Comparison of ENCODE assay signal across 19 mouse cellular contexts in the genomic region with DNA sequence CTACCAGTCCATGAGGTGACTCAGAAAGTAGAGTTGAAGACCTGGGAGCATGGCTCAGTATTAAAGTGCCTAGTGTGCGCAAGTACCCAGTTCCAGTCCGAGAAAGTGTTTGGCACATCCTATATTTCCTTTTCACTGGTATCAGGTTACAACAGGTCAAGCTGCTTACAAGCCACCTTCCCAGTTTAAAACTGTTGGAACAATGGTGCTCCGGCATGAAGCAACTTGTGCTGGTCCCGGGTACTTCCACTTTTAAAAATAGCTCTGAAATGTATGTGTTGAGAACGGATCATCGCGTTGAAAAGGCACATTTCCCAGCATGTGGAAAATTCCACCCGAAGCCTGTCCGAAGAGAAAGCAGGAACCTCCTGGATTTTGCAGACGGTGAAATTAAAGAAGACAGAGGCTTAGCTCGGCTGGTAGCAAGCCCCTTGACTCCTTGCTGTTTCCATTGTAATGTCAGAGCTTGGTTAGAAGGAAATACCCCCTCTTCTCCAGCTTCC. TPM values are rescaled to one million over a fixed set of nuclear protein-coding genes. Genes with fewer than 3 reads are reported as not detected.
DNase-seq lines count a peak whose midpoint lies in the region; ATAC-seq and TF ChIP-seq lines count a peak whose summit lies in the region.
"Had no signal": no experiment of that assay in that cellular context is flagged by ENCODE, and none has a peak within 500 bp of the region (broad histone marks: within the 10 kb centered on the region; RNA-seq: fewer than 3 reads in every experiment).

No protein-coding gene starts in this region.

- peak; percentile 60 for DNase-seq in heart, embryonic 10.5 days (ENCODE audit: low spot score)
- DNase-seq in heart, postnatal 4 days, result no peak
- DNase-seq in kidney, postnatal 14 days, result no peak
- DNase-seq in adrenal gland, adult (ENCODE audit: inconsistent age in 2 of 2, low spot score in 1 of 2), result no peak
- DNase-seq in urinary bladder, postnatal 10 days (ENCODE audit: low spot score), result no peak
- DNase-seq: adrenal gland, postnatal 14 days; B cell, adult 2 months; cerebellum, postnatal 25 days; gastrocnemius, postnatal 25 days; kidney, adult 11 months had no signal

- H3K36me3 ChIP-seq in heart, embryonic 10.5 days, result no peaks in the 10 kb centered on the region
- no peaks in the 10 kb centered on the region for H3K36me3 ChIP-seq in kidney, embryonic 16.5 days (ENCODE audit: insufficient read depth, low read length)
- H3K36me3 ChIP-seq in macrophage (ENCODE audit: inconsistent target), result peaks cover 11% of the 10 kb centered on the region; the same call in 1 of the 2 replicates
- H3K36me3 ChIP-seq: embryonic facial prominence, embryonic 12.5 days; hindbrain, embryonic 15.5 days; liver, embryonic 15.5 days; midbrain, embryonic 12.5 days had no signal

- TF ChIP-seq POLR2A in bone marrow macrophage, adult 2 months (IDR thresholded peaks at IDR 0.05; ENCODE audit: borderline replicate concordance, low read depth, low read length), result no peak

- no peaks in the 10 kb centered on the region for H3K27me3 ChIP-seq in heart, embryonic 10.5 days (ENCODE audit: insufficient read depth, poor library complexity, severe bottlenecking)
- H3K27me3 ChIP-seq in kidney, embryonic 16.5 days (ENCODE audit: insufficient read depth, low read length), result no peaks in the 10 kb centered on the region
- H3K27me3 ChIP-seq: embryonic facial prominence, embryonic 12.5 days; hindbrain, embryonic 15.5 days; liver, embryonic 15.5 days; midbrain, embryonic 12.5 days had no signal

- WGBS in heart, embryonic 10.5 days, result 53% methylated on average over 11 of the region's 11 CpGs
- 58% methylated on average over 11 of the region's 11 CpGs for WGBS in kidney, embryonic 16.5 days
- WGBS in macrophage (ENCODE audit: missing documents), result 18% methylated on average over 11 of the region's 11 CpGs

- no peak for TF ChIP-seq CTCF in bone marrow macrophage, adult 2 months (IDR thresholded peaks at IDR 0.05; ENCODE audit: low read depth, low read length)

- H3K79me2 ChIP-seq in macrophage (ENCODE audit: inconsistent target), result peaks cover 24% of the 10 kb centered on the region; the same call in 1 of the 2 replicates

- no peak overlapping the region for H3K4me2 ChIP-seq in kidney, embryonic 16.5 days (replicated peaks; ENCODE audit: low read depth, low read length)
- H3K4me2 ChIP-seq: embryonic facial prominence, embryonic 12.5 days; hindbrain, embryonic 15.5 days; liver, embryonic 15.5 days; midbrain, embryonic 12.5 days had no signal

- H3K9me3 ChIP-seq in heart, embryonic 10.5 days, result no peaks in the 10 kb centered on the region
- H3K9me3 ChIP-seq in kidney, embryonic 16.5 days (ENCODE audit: low read length), result no peaks in the 10 kb centered on the region
- H3K9me3 ChIP-seq: embryonic facial prominence, embryonic 12.5 days; hindbrain, embryonic 15.5 days; liver, embryonic 15.5 days; midbrain, embryonic 12.5 days had no signal

- no peaks in the 10 kb centered on the region for H3K4me1 ChIP-seq in heart, embryonic 10.5 days
- H3K4me1 ChIP-seq in kidney, embryonic 16.5 days (ENCODE audit: insufficient read depth, low read length), result no peaks in the 10 kb centered on the region
- H3K4me1 ChIP-seq in bone marrow macrophage, adult 2 months (ENCODE audit: control insufficient read depth, insufficient read depth, low read length), result peaks cover 21% of the 10 kb centered on the region
- H3K4me1 ChIP-seq: embryonic facial prominence, embryonic 12.5 days; hindbrain, embryonic 15.5 days; liver, embryonic 15.5 days had no signal

- no peak overlapping the region for H3K4me3 ChIP-seq in heart, embryonic 10.5 days
- no peak overlapping the region for H3K4me3 ChIP-seq in kidney, embryonic 16.5 days (ENCODE audit: low read length)
- peak overlapping the region; percentile 44 for H3K4me3 ChIP-seq in bone marrow macrophage, adult 2 months (ENCODE audit: insufficient read depth, low read length)
- H3K4me3 ChIP-seq in macrophage (ENCODE audit: inconsistent target), result peak overlapping the region; percentile 3; the same call in 1 of the 2 replicates
- H3K4me3 ChIP-seq: embryonic facial prominence, embryonic 12.5 days; hindbrain, embryonic 15.5 days; liver, embryonic 15.5 days; midbrain, embryonic 12.5 days; myocyte had no signal

- no peak overlapping the region for H3K27ac ChIP-seq in heart, embryonic 10.5 days
- H3K27ac ChIP-seq in kidney, embryonic 16.5 days (ENCODE audit: low read length), result peak overlapping the region; percentile 11; the same call in 1 of the 2 replicates
- peak overlapping the region; percentile 84 for H3K27ac ChIP-seq in bone marrow macrophage, adult 2 months (ENCODE audit: insufficient read depth, low read depth, low read length)
- 0 out of 2 replicates have a peak overlapping the region, but pooled peaks have one; percentile 4 for H3K27ac ChIP-seq in macrophage
- H3K27ac ChIP-seq: embryonic facial prominence, embryonic 12.5 days; hindbrain, embryonic 15.5 days; liver, embryonic 15.5 days; midbrain, embryonic 12.5 days had no signal

- H3K9ac ChIP-seq in kidney, embryonic 16.5 days (replicated peaks; ENCODE audit: low read length), result no peak overlapping the region
- H3K9ac ChIP-seq: embryonic facial prominence, embryonic 12.5 days; hindbrain, embryonic 15.5 days; liver, embryonic 15.5 days; midbrain, embryonic 12.5 days had no signal

- no peak for ATAC-seq in kidney, embryonic 16.5 days (ENCODE audit: low FRiP score, low TSS enrichment)
- ATAC-seq: forebrain, embryonic 16.5 days had no signal

RNA-seq across cellular contexts. Expression of gene Dram1, which starts 32.9 kb away (rescaled TPM):
- 0.83 and 0.86 TPM in 2 replicates for polyA plus RNA-seq in heart, embryonic 10.5 days (2016; fragmentation: Nextera tagmentation; extraction: Ambion mirVana)
- 1 to 10 TPM; 2.8 to 3.1 TPM for total RNA-seq in heart, postnatal 4 days (2021)
- 1.9 and 5.3 TPM in 2 replicates for polyA plus RNA-seq in kidney, embryonic 16.5 days (2015; fragmentation: Nextera tagmentation; extraction: Ambion mirVana)
- 76.0 and 77.0 TPM in 2 replicates for polyA plus RNA-seq in bone marrow macrophage, adult 2 months (2012; ENCODE audit: insufficient read depth, insufficient read length, missing spikeins)
- total RNA-seq in macrophage (2018; cell fraction: chromatin; rRNA removed), result 10 to 100 TPM in 23 of 26 experiments, 1 to 10 TPM in 3; 7.2 to 72.1 (median 20.8) TPM
- 10 to 100 TPM; 13.4 to 41.9 (median 20.7) TPM for total RNA-seq in macrophage (2018; cell fraction: cytosol; rRNA removed)
- 100 to 1,000 TPM in 2 of 26 experiments, 10 to 100 TPM in 24; 17.4 to 114 (median 41.6) TPM for total RNA-seq in macrophage (2018; cell fraction: nucleus; rRNA removed)
- 15.4 to 26.6 TPM (median 23.8 TPM) in 3 replicates for polyA plus RNA-seq in macrophage (2018)

RNA-seq across cellular contexts. Expression of gene Gnptab, which starts 33.0 kb away (rescaled TPM):
- polyA plus RNA-seq in heart, embryonic 10.5 days (2016; fragmentation: Nextera tagmentation; extraction: Ambion mirVana), result 8.2 and 8.8 TPM in 2 replicates
- 10 to 100 TPM; 36.5 to 36.6 TPM for total RNA-seq in heart, postnatal 4 days (2021)
- 12.8 and 13.5 TPM in 2 replicates for polyA plus RNA-seq in kidney, embryonic 16.5 days (2015; fragmentation: Nextera tagmentation; extraction: Ambion mirVana)
- polyA plus RNA-seq in bone marrow macrophage, adult 2 months (2012; ENCODE audit: insufficient read depth, insufficient read length, missing spikeins), result 22.9 and 26.8 TPM in 2 replicates
- 100 to 1,000 TPM in 13 of 26 experiments, 10 to 100 TPM in 13; 28.8 to 151 (median 99.6) TPM for total RNA-seq in macrophage (2018; cell fraction: chromatin; rRNA removed)
- 10 to 100 TPM; 32.2 to 72.7 (median 51.5) TPM for total RNA-seq in macrophage (2018; cell fraction: cytosol; rRNA removed)
- total RNA-seq in macrophage (2018; cell fraction: nucleus; rRNA removed), result 100 to 1,000 TPM in 5 of 26 experiments, 10 to 100 TPM in 21; 45.1 to 176 (median 89.0) TPM
- polyA plus RNA-seq in macrophage (2018), result 34.0 to 83.1 TPM (median 76.6 TPM) in 3 replicates

Comparison
In these comparisons a context has a peak if more than half of its experiments do, and no peak if none do; other contexts are left out.
1. H3K4me3 ChIP-seq: peak in bone marrow macrophage, adult 2 months (single experiment) and macrophage (single experiment); none in heart, embryonic 10.5 days (single experiment) and kidney, embryonic 16.5 days (single experiment).